Mouse (Mus musculus): ENCODE measurements around the gene Zup1.
"Not testable (repeated sequence)": the region's sequence is repeated elsewhere in the genome, so short reads cannot be mapped to it uniquely, and the experiment has no call there.

Zup1 gene

GRCm38 (mm10) chr10:33950803-33951583 is at the start of gene Zup1:
TSS of gene Zup1 (minus strand) at chr10:33951269.
- Histone ChIP-seq H3K4me1 (replicated peaks; ENCODE audit: low read depth, low read length) (peaks cover 26% of the 10 kb centered on the region), H3K4me3 (replicated peaks; ENCODE audit: low read length) (peak within 1 kb of the TSS; percentile 91), H3K9me3 (ENCODE audit: low read length) (peaks cover 8% of the 10 kb centered on the region), H3K36me3 (ENCODE audit: insufficient read depth, low read length) (peaks cover 15% of the 10 kb centered on the region), H3K27me3 (ENCODE audit: insufficient read depth, low read length) (no peaks in the 10 kb centered on the region)
- TF ChIP-seq NANOG (IDR thresholded peaks at IDR 0.05; ENCODE audit: borderline replicate concordance, low read length) (no peak), POU5F1 (IDR thresholded peaks at IDR 0.05; ENCODE audit: borderline replicate concordance, low read length) (no peak), CTCF (conservative IDR thresholded peaks at IDR 0.05; ENCODE audit: low read length) (no peak)

DNA sequence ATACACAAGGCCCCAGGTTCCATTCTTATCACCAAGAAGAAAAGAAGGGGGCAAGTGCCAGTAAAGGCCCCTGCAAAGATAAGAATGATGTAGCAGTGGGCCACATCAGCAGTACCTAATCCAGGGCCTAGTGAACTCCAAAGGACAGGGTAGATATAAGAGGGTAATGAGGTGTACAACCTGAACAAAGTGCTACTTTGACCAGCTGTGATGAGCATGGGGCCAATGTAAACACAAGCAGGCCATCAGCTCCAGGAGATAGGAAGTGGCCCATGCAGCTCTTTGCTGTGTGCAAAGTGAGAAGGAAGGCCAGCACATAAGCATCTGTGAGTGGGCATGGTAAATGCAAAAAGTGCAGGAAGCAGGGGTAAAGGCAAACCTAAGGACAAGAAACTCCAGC is 47.3 kb upstream of the Zup1 start:
- no peaks in the 10 kb centered on the region for H3K27me3 ChIP-seq (ENCODE audit: insufficient read depth, low read length)
- H3K4me1 ChIP-seq (replicated peaks; ENCODE audit: low read depth, low read length), result no peaks in the 10 kb centered on the region
- no peak overlapping the region for H3K4me3 ChIP-seq (replicated peaks; ENCODE audit: low read length)
- no peak for TF ChIP-seq NANOG (IDR thresholded peaks at IDR 0.05; ENCODE audit: borderline replicate concordance, low read length)
- no peak for TF ChIP-seq CTCF (conservative IDR thresholded peaks at IDR 0.05; ENCODE audit: low read length)
- TF ChIP-seq POU5F1 (IDR thresholded peaks at IDR 0.05; ENCODE audit: borderline replicate concordance, low read length), result no peak
- H3K9me3 ChIP-seq (ENCODE audit: low read length), result no peaks in the 10 kb centered on the region
- peaks cover 94% of the 10 kb centered on the region for H3K36me3 ChIP-seq (ENCODE audit: insufficient read depth, low read length)

DNA sequence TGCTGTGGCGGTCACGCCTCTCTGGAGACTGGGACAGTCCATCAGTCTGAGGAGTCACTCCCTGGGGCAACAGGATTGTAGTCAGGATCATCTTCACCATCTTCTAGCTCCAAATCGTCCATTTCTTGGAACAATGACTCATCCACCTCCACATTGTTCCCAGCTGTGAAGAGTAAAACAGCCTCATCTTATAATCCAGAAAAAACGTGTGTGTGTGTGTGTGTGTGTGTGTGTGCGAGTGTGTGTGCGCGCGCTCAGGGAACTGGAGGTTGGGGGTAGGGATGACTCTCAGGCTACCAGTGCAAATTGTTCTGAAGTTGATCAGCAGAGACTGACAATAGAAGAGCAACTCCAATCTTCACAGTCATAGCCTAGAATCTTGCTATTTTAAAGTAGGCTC is 45.6 kb upstream of the Zup1 start:
- H3K4me1 ChIP-seq (replicated peaks; ENCODE audit: low read depth, low read length); H3K9me3 ChIP-seq (ENCODE audit: low read length); H3K4me3 ChIP-seq (replicated peaks; ENCODE audit: low read length); H3K27me3 ChIP-seq (ENCODE audit: insufficient read depth, low read length): not testable (repeated sequence)
- H3K36me3 ChIP-seq (ENCODE audit: insufficient read depth, low read length), result peaks cover 94% of the 10 kb centered on the region

DNA sequence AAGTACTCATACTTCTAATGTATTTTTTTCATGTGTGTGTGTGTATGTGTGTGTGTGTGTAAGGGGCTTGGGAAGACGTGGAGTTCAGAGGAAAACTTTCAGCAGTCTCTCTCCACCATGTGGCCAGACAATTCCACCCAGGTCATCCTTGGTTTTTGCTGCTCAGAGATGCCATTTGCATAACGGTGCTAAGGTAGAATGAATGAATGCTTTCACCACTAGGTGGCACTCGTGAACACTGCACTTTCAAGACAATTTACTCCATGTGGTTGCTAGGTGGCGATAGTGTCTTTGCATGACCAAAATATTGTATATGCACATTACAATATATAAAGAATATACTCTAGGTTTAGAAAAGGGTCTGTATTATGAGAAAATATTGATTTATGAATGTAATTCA is 35.7 kb upstream of the Zup1 start:
- no peaks in the 10 kb centered on the region for H3K4me1 ChIP-seq (replicated peaks; ENCODE audit: low read depth, low read length)
- H3K4me3 ChIP-seq (replicated peaks; ENCODE audit: low read length), result no peak overlapping the region
- H3K9me3 ChIP-seq (ENCODE audit: low read length), result no peaks in the 10 kb centered on the region
- peaks cover 13% of the 10 kb centered on the region for H3K36me3 ChIP-seq (ENCODE audit: insufficient read depth, low read length)
- no peaks in the 10 kb centered on the region for H3K27me3 ChIP-seq (ENCODE audit: insufficient read depth, low read length)
- TF ChIP-seq NANOG (IDR thresholded peaks at IDR 0.05; ENCODE audit: borderline replicate concordance, low read length) (no peak), POU5F1 (IDR thresholded peaks at IDR 0.05; ENCODE audit: borderline replicate concordance, low read length) (0 out of 2 replicates have a peak, but pooled peaks have one; percentile 7), CTCF (conservative IDR thresholded peaks at IDR 0.05; ENCODE audit: low read length) (peak; percentile 91)

DNA sequence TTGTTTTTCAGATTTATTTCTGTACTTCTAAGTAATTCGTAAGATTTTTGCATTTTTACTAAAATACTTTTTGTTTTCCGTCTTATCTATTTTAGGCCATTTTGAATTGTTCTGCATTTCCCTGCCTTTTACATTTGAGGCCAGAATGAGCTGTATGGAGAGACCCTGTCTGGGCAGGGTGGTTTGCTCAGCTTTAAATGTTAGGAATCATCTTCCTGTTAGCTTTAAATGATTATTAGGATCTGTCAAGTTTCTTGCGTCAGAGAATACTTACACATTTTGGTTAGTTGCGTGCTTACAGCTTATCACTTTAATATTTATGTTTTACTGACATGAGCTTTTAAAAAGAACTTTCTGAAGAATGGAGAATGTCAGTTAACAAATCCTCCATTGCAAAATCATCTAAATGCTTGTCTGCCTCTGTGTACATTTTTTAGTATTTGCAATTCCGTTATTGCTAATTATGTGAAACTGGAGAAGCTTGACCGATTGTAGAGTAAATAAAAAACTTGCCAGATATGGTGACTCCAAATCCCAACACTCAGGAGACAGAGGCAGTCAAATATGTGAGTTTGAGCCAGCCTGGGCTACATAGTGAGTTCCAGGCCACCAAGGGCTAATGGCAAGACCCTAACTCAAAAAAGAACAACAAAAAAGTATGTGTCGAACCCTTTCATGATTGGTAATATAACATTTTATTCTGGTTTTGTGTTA is 23.9 kb upstream of the Zup1 start:
- peaks cover 19% of the 10 kb centered on the region for H3K9me3 ChIP-seq (ENCODE audit: low read length)
- TF ChIP-seq CTCF (conservative IDR thresholded peaks at IDR 0.05; ENCODE audit: low read length) (no peak), NANOG (IDR thresholded peaks at IDR 0.05; ENCODE audit: borderline replicate concordance, low read length) (no peak), POU5F1 (IDR thresholded peaks at IDR 0.05; ENCODE audit: borderline replicate concordance, low read length) (no peak)
- no peaks in the 10 kb centered on the region for H3K36me3 ChIP-seq (ENCODE audit: insufficient read depth, low read length)
- H3K27me3 ChIP-seq (ENCODE audit: insufficient read depth, low read length), result no peaks in the 10 kb centered on the region
- H3K4me3 ChIP-seq (replicated peaks; ENCODE audit: low read length), result no peak overlapping the region
- H3K4me1 ChIP-seq (replicated peaks; ENCODE audit: low read depth, low read length), result no peaks in the 10 kb centered on the region

DNA sequence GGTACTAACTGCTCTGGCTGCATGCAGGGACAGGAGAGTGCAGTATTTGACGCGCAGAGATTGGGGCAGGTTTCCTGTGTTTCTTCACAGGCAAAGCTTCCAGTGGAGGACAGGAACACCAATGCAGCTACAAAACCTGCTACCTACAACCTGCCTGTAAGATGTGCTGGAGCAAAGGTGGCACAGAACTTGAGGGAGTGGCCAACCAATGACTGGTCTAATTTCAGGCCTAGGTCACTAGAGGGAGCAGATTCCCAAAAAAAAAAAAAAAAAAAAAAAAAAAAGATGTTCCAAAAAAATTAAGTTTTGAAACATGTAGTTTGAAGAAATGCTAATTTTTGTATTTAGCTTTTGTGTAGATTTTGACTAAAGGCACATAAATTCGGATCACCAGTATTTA is 1.4 kb upstream of the Zup1 start:
- peaks cover 16% of the 10 kb centered on the region for H3K9me3 ChIP-seq (ENCODE audit: low read length)
- H3K4me3 ChIP-seq (replicated peaks; ENCODE audit: low read length), result no peak overlapping the region
- peaks cover 22% of the 10 kb centered on the region for H3K4me1 ChIP-seq (replicated peaks; ENCODE audit: low read depth, low read length)
- no peak for TF ChIP-seq CTCF (conservative IDR thresholded peaks at IDR 0.05; ENCODE audit: low read length)
- no peak for TF ChIP-seq NANOG (IDR thresholded peaks at IDR 0.05; ENCODE audit: borderline replicate concordance, low read length)
- no peak for TF ChIP-seq POU5F1 (IDR thresholded peaks at IDR 0.05; ENCODE audit: borderline replicate concordance, low read length)
- H3K36me3 ChIP-seq (ENCODE audit: insufficient read depth, low read length), result peaks cover 15% of the 10 kb centered on the region
- no peaks in the 10 kb centered on the region for H3K27me3 ChIP-seq (ENCODE audit: insufficient read depth, low read length)

- peaks cover 39% of the 10 kb centered on the region for H3K36me3 ChIP-seq (ENCODE audit: insufficient read depth, low read length)
- H3K27me3 ChIP-seq (ENCODE audit: insufficient read depth, low read length), result no peaks in the 10 kb centered on the region
- H3K9me3 ChIP-seq (ENCODE audit: low read length), result no peaks in the 10 kb centered on the region
- H3K4me3 ChIP-seq (replicated peaks; ENCODE audit: low read length), result no peak overlapping the region
- TF ChIP-seq NANOG (IDR thresholded peaks at IDR 0.05; ENCODE audit: borderline replicate concordance, low read length) (no peak), POU5F1 (IDR thresholded peaks at IDR 0.05; ENCODE audit: borderline replicate concordance, low read length) (no peak), CTCF (conservative IDR thresholded peaks at IDR 0.05; ENCODE audit: low read length) (no peak)
- peaks cover 36% of the 10 kb centered on the region for H3K4me1 ChIP-seq (replicated peaks; ENCODE audit: low read depth, low read length)
Observed at GRCm38 (mm10) chr10:33946336-33946735, 4.7 kb downstream of the Zup1 start.

- Histone ChIP-seq H3K36me3 (ENCODE audit: insufficient read depth, low read length) (peaks cover 40% of the 10 kb centered on the region), H3K4me3 (replicated peaks; ENCODE audit: low read length) (no peak overlapping the region), H3K27me3 (ENCODE audit: insufficient read depth, low read length) (no peaks in the 10 kb centered on the region), H3K9me3 (ENCODE audit: low read length) (no peaks in the 10 kb centered on the region), H3K4me1 (replicated peaks; ENCODE audit: low read depth, low read length) (peaks cover 42% of the 10 kb centered on the region)
- TF ChIP-seq CTCF (conservative IDR thresholded peaks at IDR 0.05; ENCODE audit: low read length) (no peak), POU5F1 (IDR thresholded peaks at IDR 0.05; ENCODE audit: borderline replicate concordance, low read length) (no peak), NANOG (IDR thresholded peaks at IDR 0.05; ENCODE audit: borderline replicate concordance, low read length) (no peak)
Observed at GRCm38 (mm10) chr10:33945390-33945789, 5.7 kb downstream of the Zup1 start.
